Mouse (Mus musculus): ENCODE measurements around the gene Gm42906.

- TF ChIP-seq HCFC1 (IDR thresholded peaks at IDR 0.05; ENCODE audit: borderline replicate concordance, insufficient read depth, low read length) (no peak), MAFK (IDR thresholded peaks at IDR 0.05; ENCODE audit: insufficient read depth, low read depth, low read length) (no peak), ZC3H11A (IDR thresholded peaks at IDR 0.05; ENCODE audit: borderline replicate concordance, low read depth, low read length) (no peak)
These were observed 234.0 kb downstream of the Gm42906 start for GRCm38 (mm10) chr5:151193885-151194520.

Measured in ES-E14 (cell line).